Comparison of ENCODE assay signal across 12 mouse cellular contexts in genomic region chr3:149190856-149191576, GRCm38 (mm10).
DNase-seq lines count a peak whose midpoint lies in the region; ATAC-seq and TF ChIP-seq lines count a peak whose summit lies in the region.
"Had no signal": no experiment of that assay in that cellular context is flagged by ENCODE, and none has a peak within 500 bp of the region (broad histone marks: within the 10 kb centered on the region; RNA-seq: fewer than 3 reads in every experiment).

No protein-coding gene starts in this region.

- peak; percentile 20 for DNase-seq in heart, adult 8-10 months (ENCODE audit: low spot score)
- DNase-seq in right cerebral cortex, postnatal 25 days = peak; percentile 19
- no peak for DNase-seq in right cerebral cortex, postnatal 36 days (ENCODE audit: low spot score in 2 of 2)
- no peak for DNase-seq in stomach, postnatal 0 days (ENCODE audit: low spot score)
- DNase-seq in spleen, adult 12 weeks (ENCODE audit: low spot score) = no peak
- DNase-seq: layer of hippocampus, adult 9-11 months; thymus, adult 2 months had no signal

- TF ChIP-seq CTCF in stomach, postnatal 0 days (IDR thresholded peaks at IDR 0.05; ENCODE audit: low read depth) = no peak

- H3K4me3 ChIP-seq in heart, embryonic 11.5 days (ENCODE audit: low read depth, low read length) = no peak overlapping the region
- no peak overlapping the region for H3K4me3 ChIP-seq in stomach, postnatal 0 days (ENCODE audit: low read depth, low read length)
- H3K4me3 ChIP-seq: erythroblast, embryonic 14.5 days had no signal

- H3K4me1 ChIP-seq in heart, embryonic 11.5 days (ENCODE audit: control insufficient read depth, insufficient read depth, low read length) = no peaks in the 10 kb centered on the region
- no peaks in the 10 kb centered on the region for H3K4me1 ChIP-seq in stomach, postnatal 0 days (replicated peaks; ENCODE audit: control insufficient read depth, insufficient read depth)

- WGBS in heart, embryonic 11.5 days (ENCODE audit: insufficient replicate concordance) = 78% methylated on average over 19 of the region's 19 CpGs
- 70% methylated on average over 19 of the region's 19 CpGs for WGBS in stomach, postnatal 0 days

- no peak overlapping the region for H3K27ac ChIP-seq in heart, embryonic 11.5 days (ENCODE audit: low read depth, low read length)
- no peak overlapping the region for H3K27ac ChIP-seq in stomach, postnatal 0 days (replicated peaks)

- H3K27me3 ChIP-seq in heart, embryonic 11.5 days (ENCODE audit: control insufficient read depth, insufficient read depth, low read length) = no peaks in the 10 kb centered on the region
- H3K27me3 ChIP-seq in stomach, postnatal 0 days (ENCODE audit: control insufficient read depth, insufficient read depth, low read length) = no peaks in the 10 kb centered on the region

- no peak for ATAC-seq in heart, embryonic 11.5 days (replicated peaks; ENCODE audit: insufficient number of reproducible peaks, low FRiP score, low TSS enrichment)
- ATAC-seq in granulocyte monocyte progenitor cell, adult 5-6 weeks (replicated peaks; ENCODE audit: poor library complexity, severe bottlenecking) = peak; percentile 92
- no peak for ATAC-seq in stomach, postnatal 0 days (ENCODE audit: low FRiP score, low TSS enrichment)
- no peak for ATAC-seq in megakaryocyte, adult 5-6 weeks (ENCODE audit: poor library complexity, severe bottlenecking)

- no peak overlapping the region for H3K9ac ChIP-seq in heart, embryonic 11.5 days (ENCODE audit: low read depth, low read length)
- H3K9ac ChIP-seq in stomach, postnatal 0 days (ENCODE audit: low read length) = no peak overlapping the region

- no peaks in the 10 kb centered on the region for H3K36me3 ChIP-seq in heart, embryonic 11.5 days (ENCODE audit: control insufficient read depth, insufficient read depth, low read length)
- no peaks in the 10 kb centered on the region for H3K36me3 ChIP-seq in stomach, postnatal 0 days (ENCODE audit: control insufficient read depth, insufficient read depth, low read length)
- H3K36me3 ChIP-seq: G1E had no signal

- H3K4me2 ChIP-seq in heart, embryonic 11.5 days = no peak overlapping the region
- peak overlapping the region; percentile 20 for H3K4me2 ChIP-seq in stomach, postnatal 0 days (replicated peaks; ENCODE audit: low read depth)

- H3K9me3 ChIP-seq in heart, embryonic 11.5 days (replicated peaks; ENCODE audit: control insufficient read depth, low read length) = no peaks in the 10 kb centered on the region
- no peaks in the 10 kb centered on the region for H3K9me3 ChIP-seq in stomach, postnatal 0 days (ENCODE audit: control insufficient read depth, low read length)

- no peak for TF ChIP-seq EP300 in stomach, postnatal 0 days (optimal IDR thresholded peaks at IDR 0.05)

Comparison
In these comparisons a context has a peak if more than half of its experiments do, and no peak if none do; other contexts are left out.
1. DNase-seq: peak in heart, adult 8-10 months (single experiment) and right cerebral cortex, postnatal 25 days (single experiment); none in right cerebral cortex, postnatal 36 days (0 of 2), stomach, postnatal 0 days (single experiment) and spleen, adult 12 weeks (single experiment).